Mouse (Mus musculus) bone marrow macrophage, adult 2 months (primary cell): Measurements from ENCODE around the gene Gm853.

Experiments
- CTCF ChIP-seq: IDR thresholded peaks from 2 replicates; pipeline ENCODE4 v1.5.1; 2012; ENCODE audit warnings: low read depth, mild to moderate bottlenecking, low read length, moderate library complexity
- POLR2A ChIP-seq: IDR thresholded peaks from 2 replicates; pipeline ENCODE4 v1.6.1; 2012; ENCODE audit warnings: mild to moderate bottlenecking, low read depth, low read length, borderline replicate concordance

GRCm38 (mm10) chr4:130264131-130264530 is 41.9 kb upstream of the Gm853 start:
- TF ChIP-seq POLR2A (no peak), CTCF (no peak)
